Mouse (Mus musculus): Measurements from ENCODE around the gene Birc7. TPM values are rescaled to one million over a fixed set of nuclear protein-coding genes. Genes with fewer than 3 reads are reported as not detected.

Birc7 gene
- polyA plus RNA-seq, 1 experiment from 2014 or later = 0.18 TPM

- H3K36me3 ChIP-seq (ENCODE audit: control insufficient read depth, insufficient read depth, low read length) = no peaks in the 10 kb centered on the region
- H3K9me3 ChIP-seq (ENCODE audit: control insufficient read depth, low read length) = no peaks in the 10 kb centered on the region
- peak within 1 kb of the TSS; percentile 95 for H3K27ac ChIP-seq (replicated peaks; ENCODE audit: low read depth, low read length)
- no peaks in the 10 kb centered on the region for H3K27me3 ChIP-seq (ENCODE audit: control insufficient read depth, insufficient read depth, low read length)
- H3K4me3 ChIP-seq (replicated peaks; ENCODE audit: low read depth, low read length) = peak within 1 kb of the TSS; percentile 67
- ATAC-seq (ENCODE audit: low FRiP score, low TSS enrichment) (peak; percentile 92), DNase-seq (peak; percentile 93)
- WGBS = under 1% methylated on average over 52 of the region's 52 CpGs
- H3K9ac ChIP-seq (replicated peaks; ENCODE audit: low read length) = peak within 1 kb of the TSS; percentile 83
- peaks cover 31% of the 10 kb centered on the region for H3K4me1 ChIP-seq (ENCODE audit: control insufficient read depth, insufficient read depth, low read length)
- peak within 1 kb of the TSS; percentile 80 for H3K4me2 ChIP-seq (ENCODE audit: low read length)
Observed at GRCm38 (mm10) chr2:180954061-180955047, 25.5 kb downstream of the Birc7 start, which contains the start of gene Nkain4. Gene Nkain4, minus strand, starts transcription at chr2:180954699.

- Histone ChIP-seq H3K9ac (replicated peaks; ENCODE audit: low read length) (no peak overlapping the region), H3K4me3 (replicated peaks; ENCODE audit: low read depth, low read length) (no peak overlapping the region), H3K27me3 (ENCODE audit: control insufficient read depth, insufficient read depth, low read length) (no peaks in the 10 kb centered on the region), H3K36me3 (ENCODE audit: control insufficient read depth, insufficient read depth, low read length) (no peaks in the 10 kb centered on the region), H3K4me2 (ENCODE audit: low read length) (no peak overlapping the region), H3K9me3 (ENCODE audit: control insufficient read depth, low read length) (no peaks in the 10 kb centered on the region), H3K27ac (replicated peaks; ENCODE audit: low read depth, low read length) (no peak overlapping the region), H3K4me1 (ENCODE audit: control insufficient read depth, insufficient read depth, low read length) (0 out of 2 replicates have a peak, but pooled peaks cover 4% of the 10 kb centered on the region)
- no peak for ATAC-seq (ENCODE audit: low FRiP score, low TSS enrichment)
- WGBS = 79% methylated on average over 7 of the region's 7 CpGs
- DNase-seq = no peak
Observed at GRCm38 (mm10) chr2:180959605-180960004, 30.8 kb downstream of the Birc7 start.

GRCm38 (mm10) chr2:180960187-180960586, 31.4 kb downstream of the Birc7 start:
- no peaks in the 10 kb centered on the region for H3K9me3 ChIP-seq (ENCODE audit: control insufficient read depth, low read length)
- H3K4me2 ChIP-seq (ENCODE audit: low read length) = no peak overlapping the region
- no peaks in the 10 kb centered on the region for H3K36me3 ChIP-seq (ENCODE audit: control insufficient read depth, insufficient read depth, low read length)
- H3K4me3 ChIP-seq (replicated peaks; ENCODE audit: low read depth, low read length) = no peak overlapping the region
- DNase-seq (no peak), ATAC-seq (ENCODE audit: low FRiP score, low TSS enrichment) (no peak)
- H3K4me1 ChIP-seq (ENCODE audit: control insufficient read depth, insufficient read depth, low read length) = 0 out of 2 replicates have a peak, but pooled peaks cover under 1% of the 10 kb centered on the region
- no peak overlapping the region for H3K27ac ChIP-seq (replicated peaks; ENCODE audit: low read depth, low read length)
- no peaks in the 10 kb centered on the region for H3K27me3 ChIP-seq (ENCODE audit: control insufficient read depth, insufficient read depth, low read length)
- no peak overlapping the region for H3K9ac ChIP-seq (replicated peaks; ENCODE audit: low read length)
- WGBS = 81% methylated on average over 3 of the region's 3 CpGs

GRCm38 (mm10) chr2:180962616-180963308, 33.9 kb downstream of the Birc7 start:
- Histone ChIP-seq H3K27ac (replicated peaks; ENCODE audit: low read depth, low read length) (no peak overlapping the region), H3K27me3 (ENCODE audit: control insufficient read depth, insufficient read depth, low read length) (no peaks in the 10 kb centered on the region), H3K4me1 (ENCODE audit: control insufficient read depth, insufficient read depth, low read length) (peaks cover 6% of the 10 kb centered on the region), H3K36me3 (ENCODE audit: control insufficient read depth, insufficient read depth, low read length) (no peaks in the 10 kb centered on the region), H3K4me3 (replicated peaks; ENCODE audit: low read depth, low read length) (no peak overlapping the region), H3K9ac (replicated peaks; ENCODE audit: low read length) (no peak overlapping the region), H3K9me3 (ENCODE audit: control insufficient read depth, low read length) (no peaks in the 10 kb centered on the region), H3K4me2 (ENCODE audit: low read length) (no peak overlapping the region)
- WGBS = 77% methylated on average over 2 of the region's 2 CpGs
- no peak for DNase-seq
- no peak for ATAC-seq (ENCODE audit: low FRiP score, low TSS enrichment)

- DNase-seq (peak; percentile 84), ATAC-seq (ENCODE audit: low FRiP score, low TSS enrichment) (no peak)
- Histone ChIP-seq H3K27ac (replicated peaks; ENCODE audit: low read depth, low read length) (no peak overlapping the region), H3K9me3 (ENCODE audit: control insufficient read depth, low read length) (no peaks in the 10 kb centered on the region), H3K27me3 (ENCODE audit: control insufficient read depth, insufficient read depth, low read length) (no peaks in the 10 kb centered on the region), H3K4me3 (replicated peaks; ENCODE audit: low read depth, low read length) (no peak overlapping the region), H3K36me3 (ENCODE audit: control insufficient read depth, insufficient read depth, low read length) (no peaks in the 10 kb centered on the region), H3K9ac (replicated peaks; ENCODE audit: low read length) (no peak overlapping the region; the same call in 1 of the 2 replicates), H3K4me1 (ENCODE audit: control insufficient read depth, insufficient read depth, low read length) (peaks cover 10% of the 10 kb centered on the region), H3K4me2 (ENCODE audit: low read length) (no peak overlapping the region)
- 3% methylated on average over 5 of the region's 5 CpGs for WGBS
Observed at GRCm38 (mm10) chr2:180963956-180964355, 35.1 kb downstream of the Birc7 start.

GRCm38 (mm10) chr2:180966092-180966882, 37.5 kb downstream of the Birc7 start:
- Histone ChIP-seq H3K4me1 (ENCODE audit: control insufficient read depth, insufficient read depth, low read length) (peaks cover 10% of the 10 kb centered on the region), H3K9ac (replicated peaks; ENCODE audit: low read length) (peak overlapping the region; percentile 88), H3K4me2 (ENCODE audit: low read length) (peak overlapping the region; percentile 87), H3K36me3 (ENCODE audit: control insufficient read depth, insufficient read depth, low read length) (peaks cover 8% of the 10 kb centered on the region), H3K9me3 (ENCODE audit: control insufficient read depth, low read length) (no peaks in the 10 kb centered on the region), H3K27me3 (ENCODE audit: control insufficient read depth, insufficient read depth, low read length) (no peaks in the 10 kb centered on the region), H3K4me3 (replicated peaks; ENCODE audit: low read depth, low read length) (peak overlapping the region; percentile 76), H3K27ac (replicated peaks; ENCODE audit: low read depth, low read length) (peak overlapping the region; percentile 80)
- DNase-seq (peak; percentile 59), ATAC-seq (ENCODE audit: low FRiP score, low TSS enrichment) (no peak)
- WGBS = 14% methylated on average over 14 of the region's 14 CpGs

GRCm38 (mm10) chr2:180967010-180967763, 38.4 kb downstream of the Birc7 start, which contains the start of gene Arfgap1:
Gene Arfgap1, plus strand, starts transcription at chr2:180967225.
- Histone ChIP-seq H3K27ac (replicated peaks; ENCODE audit: low read depth, low read length) (peak within 1 kb of the TSS; percentile 80), H3K9me3 (ENCODE audit: control insufficient read depth, low read length) (no peaks in the 10 kb centered on the region), H3K4me3 (replicated peaks; ENCODE audit: low read depth, low read length) (peak within 1 kb of the TSS; percentile 76), H3K36me3 (ENCODE audit: control insufficient read depth, insufficient read depth, low read length) (peaks cover 17% of the 10 kb centered on the region), H3K27me3 (ENCODE audit: control insufficient read depth, insufficient read depth, low read length) (no peaks in the 10 kb centered on the region), H3K4me2 (ENCODE audit: low read length) (peak within 1 kb of the TSS; percentile 87), H3K9ac (replicated peaks; ENCODE audit: low read length) (peak within 1 kb of the TSS; percentile 88), H3K4me1 (ENCODE audit: control insufficient read depth, insufficient read depth, low read length) (peaks cover 10% of the 10 kb centered on the region)
- under 1% methylated on average over 57 of the region's 57 CpGs for WGBS
- peak; percentile 95 for DNase-seq
- ATAC-seq (ENCODE audit: low FRiP score, low TSS enrichment) = peak; percentile 87

All from midbrain, embryonic 14.5 days (tissue).